Mouse (Mus musculus) cerebellum, adult 2 months (tissue): ENCODE measurements around the gene Adam3.

Source experiments
- CTCF ChIP-seq: fragments of 200-500 bp; IDR thresholded peaks from 2 replicates; pipeline ENCODE4 v1.5.1; 2011; ENCODE audit warnings: low read depth, mild to moderate bottlenecking, control low read depth, low read length, moderate library complexity, borderline replicate concordance; ENCODE audit not compliant: insufficient read depth
- POLR2A ChIP-seq: fragments of 200-500 bp; IDR thresholded peaks from 2 replicates; pipeline ENCODE4 v1.6.1; 2011; ENCODE audit warnings: low read length, control low read depth, borderline replicate concordance; ENCODE audit not compliant: insufficient read depth

DNA sequence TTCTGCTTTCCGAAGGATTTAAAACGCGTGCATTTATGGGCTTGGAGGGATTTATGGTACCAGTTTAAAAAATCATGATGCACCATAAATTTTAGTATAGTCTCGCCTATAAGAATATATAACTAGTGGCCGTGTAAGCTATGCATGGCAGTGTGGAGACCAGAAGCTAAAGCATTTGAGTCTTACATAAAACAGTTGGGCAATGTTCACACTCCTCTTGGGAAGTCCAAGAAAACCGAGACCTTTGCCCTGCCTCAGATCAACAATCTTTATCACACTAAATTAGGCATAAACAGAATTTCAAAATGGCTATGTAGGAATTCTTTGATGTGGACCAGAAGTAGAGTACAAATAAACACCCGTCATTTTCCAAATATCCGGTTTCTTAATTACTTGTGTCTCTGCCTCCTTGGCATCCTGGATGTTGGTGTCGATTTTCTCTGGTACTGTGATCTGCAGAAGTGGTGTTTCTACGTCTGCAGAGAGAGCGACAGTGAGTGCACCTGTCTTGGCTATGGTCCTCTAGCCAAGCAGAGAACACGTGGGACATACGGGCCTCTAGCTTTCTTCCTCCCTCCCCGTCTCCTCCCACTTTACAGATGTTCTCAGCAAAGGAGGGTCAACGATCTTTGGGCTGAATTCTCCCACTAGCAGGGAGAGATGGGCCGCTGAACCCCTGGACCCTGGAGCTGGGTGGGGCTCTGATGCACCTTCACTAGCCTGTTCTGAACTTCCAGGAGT lies 596 bp downstream of the Adam3 start:
- TF ChIP-seq CTCF (no peak), POLR2A (no peak)
